Mouse (Mus musculus) ES-E14 (cell line): ENCODE measurements around the gene Lrtm2.

Experiments
- CHD2 ChIP-seq: IDR thresholded peaks from 2 replicates; pipeline ENCODE4 v1.6.1; 2014; ENCODE audit warnings: mild to moderate bottlenecking, low read depth, low read length, inconsistent platforms
- ZC3H11A ChIP-seq: IDR thresholded peaks from 2 replicates; pipeline ENCODE4 v1.6.1; 2012; ENCODE audit warnings: low read depth, mild to moderate bottlenecking, inconsistent platforms, low read length, borderline replicate concordance

- TF ChIP-seq CHD2 (no peak), ZC3H11A (no peak)
Measured at GRCm38 (mm10) chr6:119330506-119330905, at the start of gene Lrtm2.
